Mouse (Mus musculus) bone marrow macrophage, adult 2 months (primary cell): ENCODE data around the gene Abcc9.

Experiments used
- CTCF ChIP-seq: IDR thresholded peaks from 2 replicates; pipeline ENCODE4 v1.5.1; 2012; ENCODE audit warnings: low read depth, mild to moderate bottlenecking, low read length, moderate library complexity
- POLR2A ChIP-seq: IDR thresholded peaks from 2 replicates; pipeline ENCODE4 v1.6.1; 2012; ENCODE audit warnings: mild to moderate bottlenecking, low read depth, low read length, borderline replicate concordance

GRCm38 (mm10) chr6:142689673-142690072 lies 12.4 kb downstream of the Abcc9 start:
- no peak for TF ChIP-seq CTCF
- TF ChIP-seq POLR2A: no peak
